Mouse (Mus musculus): ENCODE measurements around the gene Gm4491. TPM values are rescaled to one million over a fixed set of nuclear protein-coding genes. Genes with fewer than 3 reads are reported as not detected.

Gm4491 gene
- polyA plus RNA-seq (2017; shearing (Covaris generic)) = not detected

DNA sequence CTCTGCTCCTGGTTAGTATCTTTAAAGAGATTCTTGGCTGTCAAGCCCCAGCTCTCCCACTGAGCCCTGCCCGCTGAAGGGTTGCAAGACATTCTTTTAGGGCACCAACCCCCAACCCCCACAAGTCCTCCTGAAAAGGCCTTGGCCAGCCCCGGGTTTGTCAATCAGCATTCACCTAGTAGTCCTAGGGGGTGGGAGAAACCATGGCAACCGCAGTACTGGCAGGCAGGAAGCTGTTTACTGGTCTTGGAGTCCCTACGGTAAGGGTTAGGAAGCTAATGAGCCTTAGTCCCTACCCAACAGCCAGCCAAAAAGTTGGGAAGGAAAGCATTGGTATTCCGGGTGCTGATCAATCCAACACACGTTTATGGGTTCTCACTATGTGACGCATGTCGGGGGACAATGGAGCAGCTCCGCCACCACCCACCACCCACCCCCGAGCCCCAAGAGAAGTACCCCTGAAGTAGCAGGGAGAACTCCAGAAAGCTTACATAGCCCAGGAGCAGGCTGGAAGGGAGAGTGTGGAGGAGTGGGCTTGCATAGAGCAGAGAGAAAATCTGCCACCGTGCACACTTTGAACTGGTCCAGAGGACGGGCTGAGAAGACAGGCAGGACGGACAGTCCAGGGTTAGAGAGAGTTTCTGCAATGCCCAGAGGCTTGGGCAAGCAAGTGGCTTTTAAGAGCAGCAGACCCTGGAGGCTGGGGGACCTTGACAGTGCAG is at the start of gene Gm4491:
Gm4491 (minus strand) TSS at position 61 of the 722 bp plus-strand sequence.

DNA sequence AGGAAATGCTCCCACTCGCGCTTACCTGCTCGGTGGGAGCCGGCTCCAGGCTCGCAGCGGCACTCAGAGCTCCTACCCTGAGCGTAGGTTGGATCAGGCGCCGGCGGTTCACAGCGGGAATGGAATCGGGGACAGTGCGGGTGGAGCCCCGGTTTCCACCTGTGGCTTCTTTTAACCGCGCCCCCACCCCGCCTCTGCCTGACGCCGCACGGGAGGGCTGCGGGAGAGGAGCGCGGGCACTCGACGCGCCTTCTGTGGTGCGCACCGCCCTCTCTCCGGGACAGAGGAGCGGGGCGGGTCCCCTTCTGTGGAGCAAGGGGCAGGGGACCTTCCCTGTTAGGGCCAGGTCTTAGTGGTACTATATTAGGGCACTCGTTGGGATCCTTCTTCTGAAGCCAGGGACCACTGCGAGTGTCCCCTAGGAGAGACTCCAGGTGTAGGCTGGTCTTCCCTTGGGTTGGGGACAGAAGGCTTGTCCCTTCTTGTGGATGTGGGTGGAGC is 17.5 kb upstream of the Gm4491 start, which contains the start of gene Gjb6:
Gjb6 (minus strand) TSS at position 451 of the 501 bp plus-strand sequence.

GRCm38 (mm10) chr14:57104106-57105023 is 11.3 kb downstream of the Gm4491 start, which contains the start of gene Gjb2:
Gene Gjb2 (minus strand): TSS chr14:57104702.

Other genes with a start within 250 kb of the Gm4491 start
- gene Zmym2, start 229.2 kb downstream of the Gm4491 start, polyA plus RNA-seq (2017; shearing (Covaris generic)) = 77.9 TPM
- not detected for gene Gja3, start 57.8 kb downstream of the Gm4491 start, polyA plus RNA-seq (2017; shearing (Covaris generic))
- 3.1 TPM for gene Gjb2, start 11.2 kb downstream of the Gm4491 start, polyA plus RNA-seq (2017; shearing (Covaris generic))
- 0.13 TPM for gene Gjb6, start 17.7 kb upstream of the Gm4491 start, polyA plus RNA-seq (2017; shearing (Covaris generic))